Mouse (Mus musculus): Measurements from ENCODE around the gene Lamtor2. TPM values are rescaled to one million over a fixed set of nuclear protein-coding genes. Genes with fewer than 3 reads are reported as not detected.
A peak's percentile ranks its signal among the peaks of the same experiment; 100 is the strongest.

Lamtor2 gene
- polyA plus RNA-seq, 1 experiment from 2014 or later = 188 TPM

- H3K4me2 ChIP-seq (ENCODE audit: low read depth, low read length) = peak overlapping the region; percentile 62
- peak overlapping the region; percentile 78 for H3K9ac ChIP-seq (ENCODE audit: low read length)
- H3K36me3 ChIP-seq (ENCODE audit: control insufficient read depth, insufficient read depth, low read length) = no peaks in the 10 kb centered on the region
- ATAC-seq (ENCODE audit: insufficient read depth, low FRiP score) = no peak
- peak overlapping the region; percentile 51 for H3K4me3 ChIP-seq (replicated peaks; ENCODE audit: low read length)
- no peaks in the 10 kb centered on the region for H3K9me3 ChIP-seq (replicated peaks; ENCODE audit: control insufficient read depth, low read length)
- peaks cover 44% of the 10 kb centered on the region for H3K4me1 ChIP-seq (ENCODE audit: control insufficient read depth, insufficient read depth, low read length)
- 54% methylated on average over 3 of the region's 3 CpGs for WGBS
- peak overlapping the region; percentile 95 for H3K27ac ChIP-seq (ENCODE audit: low read length)
- H3K27me3 ChIP-seq (ENCODE audit: control insufficient read depth, insufficient read depth, low read length) = no peaks in the 10 kb centered on the region
Observed at GRCm38 (mm10) chr3:88509250-88509649, 43.6 kb downstream of the Lamtor2 start.

GRCm38 (mm10) chr3:88505765-88506164 is 47.1 kb downstream of the Lamtor2 start:
- Histone ChIP-seq H3K4me3 (replicated peaks; ENCODE audit: low read length) (no peak overlapping the region), H3K4me1 (ENCODE audit: control insufficient read depth, insufficient read depth, low read length) (peaks cover 35% of the 10 kb centered on the region)
- 40% methylated on average over 7 of the region's 7 CpGs for WGBS

GRCm38 (mm10) chr3:88505081-88505480 is 47.8 kb downstream of the Lamtor2 start:
- H3K9me3 ChIP-seq (replicated peaks; ENCODE audit: control insufficient read depth, low read length) = no peaks in the 10 kb centered on the region
- no peak for ATAC-seq (ENCODE audit: insufficient read depth, low FRiP score)
- peak overlapping the region; percentile 43 for H3K27ac ChIP-seq (ENCODE audit: low read length)
- H3K4me1 ChIP-seq (ENCODE audit: control insufficient read depth, insufficient read depth, low read length) = peaks cover 35% of the 10 kb centered on the region
- H3K4me2 ChIP-seq (ENCODE audit: low read depth, low read length) = no peak overlapping the region
- H3K27me3 ChIP-seq (ENCODE audit: control insufficient read depth, insufficient read depth, low read length) = no peaks in the 10 kb centered on the region
- H3K4me3 ChIP-seq (replicated peaks; ENCODE audit: low read length) = no peak overlapping the region
- no peaks in the 10 kb centered on the region for H3K36me3 ChIP-seq (ENCODE audit: control insufficient read depth, insufficient read depth, low read length)
- WGBS = 74% methylated on average over 6 of the region's 6 CpGs
- no peak overlapping the region for H3K9ac ChIP-seq (ENCODE audit: low read length)

More at GRCm38 (mm10) chr3:88505765-88506164, 47.1 kb downstream of the Lamtor2 start:
- Histone ChIP-seq H3K9me3 (replicated peaks; ENCODE audit: control insufficient read depth, low read length) (no peaks in the 10 kb centered on the region), H3K36me3 (ENCODE audit: control insufficient read depth, insufficient read depth, low read length) (no peaks in the 10 kb centered on the region), H3K27ac (ENCODE audit: low read length) (peak overlapping the region; percentile 43), H3K4me2 (ENCODE audit: low read depth, low read length) (no peak overlapping the region), H3K27me3 (ENCODE audit: control insufficient read depth, insufficient read depth, low read length) (no peaks in the 10 kb centered on the region), H3K9ac (ENCODE audit: low read length) (no peak overlapping the region)
- no peak for ATAC-seq (ENCODE audit: insufficient read depth, low FRiP score)

GRCm38 (mm10) chr3:88503881-88504746 is 48.8 kb downstream of the Lamtor2 start:
- Histone ChIP-seq H3K4me1 (ENCODE audit: control insufficient read depth, insufficient read depth, low read length) (peaks cover 34% of the 10 kb centered on the region), H3K4me3 (replicated peaks; ENCODE audit: low read length) (no peak overlapping the region), H3K36me3 (ENCODE audit: control insufficient read depth, insufficient read depth, low read length) (no peaks in the 10 kb centered on the region), H3K9ac (ENCODE audit: low read length) (peak overlapping the region; percentile 49; the same call in 1 of the 2 replicates), H3K9me3 (replicated peaks; ENCODE audit: control insufficient read depth, low read length) (no peaks in the 10 kb centered on the region), H3K27ac (ENCODE audit: low read length) (peak overlapping the region; percentile 96), H3K4me2 (ENCODE audit: low read depth, low read length) (peak overlapping the region; percentile 75), H3K27me3 (ENCODE audit: control insufficient read depth, insufficient read depth, low read length) (no peaks in the 10 kb centered on the region)
- no peak for ATAC-seq (ENCODE audit: insufficient read depth, low FRiP score)
- WGBS = 41% methylated on average over 8 of the region's 8 CpGs

GRCm38 (mm10) chr3:88503505-88503863 is 49.4 kb downstream of the Lamtor2 start:
- peak overlapping the region; percentile 75 for H3K4me2 ChIP-seq (ENCODE audit: low read depth, low read length)
- no peaks in the 10 kb centered on the region for H3K9me3 ChIP-seq (replicated peaks; ENCODE audit: control insufficient read depth, low read length)
- peak; percentile 51 for ATAC-seq (ENCODE audit: insufficient read depth, low FRiP score)
- peak overlapping the region; percentile 84 for H3K4me3 ChIP-seq (replicated peaks; ENCODE audit: low read length)
- H3K9ac ChIP-seq (ENCODE audit: low read length) = peak overlapping the region; percentile 49
- H3K27ac ChIP-seq (ENCODE audit: low read length) = peak overlapping the region; percentile 96
- H3K4me1 ChIP-seq (ENCODE audit: control insufficient read depth, insufficient read depth, low read length) = peaks cover 34% of the 10 kb centered on the region
- H3K36me3 ChIP-seq (ENCODE audit: control insufficient read depth, insufficient read depth, low read length) = no peaks in the 10 kb centered on the region
- 15% methylated on average over 4 of the region's 4 CpGs for WGBS
- no peaks in the 10 kb centered on the region for H3K27me3 ChIP-seq (ENCODE audit: control insufficient read depth, insufficient read depth, low read length)

GRCm38 (mm10) chr3:88502641-88503504 is 50.0 kb downstream of the Lamtor2 start:
- H3K4me2 ChIP-seq (ENCODE audit: low read depth, low read length) = peak overlapping the region; percentile 75
- no peaks in the 10 kb centered on the region for H3K9me3 ChIP-seq (replicated peaks; ENCODE audit: control insufficient read depth, low read length)
- H3K27me3 ChIP-seq (ENCODE audit: control insufficient read depth, insufficient read depth, low read length) = no peaks in the 10 kb centered on the region
- peak overlapping the region; percentile 84 for H3K4me3 ChIP-seq (replicated peaks; ENCODE audit: low read length)
- peak overlapping the region; percentile 95 for H3K9ac ChIP-seq (ENCODE audit: low read length)
- peak overlapping the region; percentile 96 for H3K27ac ChIP-seq (ENCODE audit: low read length)
- WGBS = under 1% methylated on average over 55 of the region's 55 CpGs
- no peaks in the 10 kb centered on the region for H3K36me3 ChIP-seq (ENCODE audit: control insufficient read depth, insufficient read depth, low read length)
- ATAC-seq (ENCODE audit: insufficient read depth, low FRiP score) = peak; percentile 94
- H3K4me1 ChIP-seq (ENCODE audit: control insufficient read depth, insufficient read depth, low read length) = peaks cover 34% of the 10 kb centered on the region

- H3K27me3 ChIP-seq (ENCODE audit: control insufficient read depth, insufficient read depth, low read length) = no peaks in the 10 kb centered on the region
- H3K36me3 ChIP-seq (ENCODE audit: control insufficient read depth, insufficient read depth, low read length) = no peaks in the 10 kb centered on the region
- peak overlapping the region; percentile 84 for H3K4me3 ChIP-seq (replicated peaks; ENCODE audit: low read length)
- peak overlapping the region; percentile 95 for H3K9ac ChIP-seq (ENCODE audit: low read length)
- peaks cover 38% of the 10 kb centered on the region for H3K4me1 ChIP-seq (ENCODE audit: control insufficient read depth, insufficient read depth, low read length)
- peak overlapping the region; percentile 96 for H3K27ac ChIP-seq (ENCODE audit: low read length)
- WGBS = 14% methylated on average over 11 of the region's 11 CpGs
- no peaks in the 10 kb centered on the region for H3K9me3 ChIP-seq (replicated peaks; ENCODE audit: control insufficient read depth, low read length)
- ATAC-seq (ENCODE audit: insufficient read depth, low FRiP score) = no peak
- peak overlapping the region; percentile 75 for H3K4me2 ChIP-seq (ENCODE audit: low read depth, low read length)
Observed at GRCm38 (mm10) chr3:88502031-88502571, 50.8 kb downstream of the Lamtor2 start.

- peaks cover 41% of the 10 kb centered on the region for H3K4me1 ChIP-seq (ENCODE audit: control insufficient read depth, insufficient read depth, low read length)
- no peaks in the 10 kb centered on the region for H3K36me3 ChIP-seq (ENCODE audit: control insufficient read depth, insufficient read depth, low read length)
- 47% methylated on average over 6 of the region's 6 CpGs for WGBS
- H3K9ac ChIP-seq (ENCODE audit: low read length) = peak overlapping the region; percentile 95
- H3K27ac ChIP-seq (ENCODE audit: low read length) = peak overlapping the region; percentile 96
- H3K4me2 ChIP-seq (ENCODE audit: low read depth, low read length) = peak overlapping the region; percentile 75
- peak overlapping the region; percentile 84 for H3K4me3 ChIP-seq (replicated peaks; ENCODE audit: low read length)
- H3K27me3 ChIP-seq (ENCODE audit: control insufficient read depth, insufficient read depth, low read length) = no peaks in the 10 kb centered on the region
- no peak for ATAC-seq (ENCODE audit: insufficient read depth, low FRiP score)
- no peaks in the 10 kb centered on the region for H3K9me3 ChIP-seq (replicated peaks; ENCODE audit: control insufficient read depth, low read length)
Observed at GRCm38 (mm10) chr3:88501366-88502030, 51.4 kb downstream of the Lamtor2 start.

Measured in stomach, embryonic 16.5 days (tissue).